Mouse (Mus musculus): ENCODE data around the gene Sema6c. TPM values are rescaled to one million over a fixed set of nuclear protein-coding genes. Genes with fewer than 3 reads are reported as not detected.
"Not testable (repeated sequence)": the region's sequence is repeated elsewhere in the genome, so short reads cannot be mapped to it uniquely, and the experiment has no call there.

The Sema6c gene
- 1.1 and 1.4 TPM in 2 replicates for polyA plus RNA-seq (2015; fragmentation: Nextera tagmentation; extraction: Ambion mirVana)

GRCm38 (mm10) chr3:95159987-95160963 is at the start of gene Sema6c:
Gene Sema6c, plus strand, starts transcription at chr3:95160457.
- peak; percentile 89 for DNase-seq (ENCODE audit: low spot score)

GRCm38 (mm10) chr3:95110911-95111726 is 49.1 kb upstream of the Sema6c start, which contains the start of gene Vps72:
Gene Vps72, plus strand, starts transcription at chr3:95111022.
- peak; percentile 90 for DNase-seq (ENCODE audit: low spot score)

DNA sequence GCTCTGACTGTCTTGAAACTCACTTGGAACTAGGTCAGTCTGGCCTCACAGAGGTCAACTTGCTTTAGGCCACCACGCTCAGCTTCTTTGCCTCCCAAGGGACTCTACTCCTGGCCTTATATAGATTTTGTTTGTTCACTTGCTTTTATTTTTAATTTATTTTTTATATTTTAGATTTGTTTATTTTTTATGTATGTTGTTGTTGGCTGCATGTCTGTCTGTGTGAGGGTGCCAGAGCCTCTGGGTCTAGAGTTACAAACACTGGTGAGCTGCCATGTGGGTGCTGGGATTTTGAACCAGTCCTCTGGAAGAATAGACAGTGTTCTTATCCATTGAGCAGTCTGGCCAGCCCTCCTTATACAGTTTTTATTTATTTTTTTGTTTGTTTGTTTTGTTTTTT is 47.5 kb upstream of the Sema6c start:
- no peak for DNase-seq (ENCODE audit: low spot score)

DNA sequence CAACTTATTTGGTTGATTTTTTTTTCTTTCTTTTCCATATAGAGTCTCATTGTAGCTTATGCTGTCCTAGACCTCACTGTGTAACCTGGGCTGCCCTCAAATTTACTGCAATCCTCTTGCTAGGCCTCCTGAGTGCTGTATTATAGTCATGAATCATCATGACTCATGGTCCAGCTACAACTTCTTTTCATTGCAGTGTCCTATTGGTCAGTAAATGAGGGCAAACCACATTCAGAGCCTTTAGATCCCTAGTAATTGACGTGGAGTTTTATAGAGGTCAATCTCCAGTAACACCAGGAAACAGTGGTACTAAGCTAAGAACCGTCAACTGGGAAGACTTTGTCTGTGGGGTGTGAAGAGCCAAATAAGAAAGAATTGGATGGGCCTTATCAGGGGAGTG is 42.5 kb upstream of the Sema6c start:
- DNase-seq (ENCODE audit: low spot score), result no peak

GRCm38 (mm10) chr3:95121580-95121979 is 38.7 kb upstream of the Sema6c start:
- no peak for DNase-seq (ENCODE audit: low spot score)

- peak; percentile 38 for DNase-seq (ENCODE audit: low spot score)
Measured at GRCm38 (mm10) chr3:95124246-95124645, 36.0 kb upstream of the Sema6c start, which contains the start of gene Tmod4. Gene Tmod4, plus strand, starts transcription at chr3:95124476.

- DNase-seq (ENCODE audit: low spot score), result no peak
Measured at GRCm38 (mm10) chr3:95124972-95125371, 35.3 kb upstream of the Sema6c start.

DNA sequence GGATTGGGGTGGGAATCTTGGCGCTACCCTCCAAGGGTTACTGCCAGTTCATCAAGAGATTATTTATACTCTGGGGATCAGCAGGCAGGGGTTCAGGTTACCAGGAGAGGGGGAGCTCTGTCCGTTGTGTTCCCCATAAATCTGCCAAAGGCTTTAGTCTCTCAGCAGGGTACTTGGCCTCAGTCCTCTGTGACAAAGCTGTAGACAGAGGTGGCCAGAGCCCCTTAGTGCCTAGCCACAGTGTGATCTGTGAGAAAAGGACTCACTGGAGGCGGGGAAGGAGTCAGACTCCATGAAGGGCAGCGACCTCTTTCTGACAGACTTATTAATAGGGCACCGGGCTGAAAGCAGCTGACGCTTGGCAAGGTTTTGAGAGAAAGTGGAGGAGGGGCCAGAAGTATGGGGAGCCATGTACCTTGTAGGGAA is 31.0 kb upstream of the Sema6c start:
- DNase-seq (ENCODE audit: low spot score), result no peak

GRCm38 (mm10) chr3:95130081-95130480 is 30.2 kb upstream of the Sema6c start:
- no peak for DNase-seq (ENCODE audit: low spot score)

DNA sequence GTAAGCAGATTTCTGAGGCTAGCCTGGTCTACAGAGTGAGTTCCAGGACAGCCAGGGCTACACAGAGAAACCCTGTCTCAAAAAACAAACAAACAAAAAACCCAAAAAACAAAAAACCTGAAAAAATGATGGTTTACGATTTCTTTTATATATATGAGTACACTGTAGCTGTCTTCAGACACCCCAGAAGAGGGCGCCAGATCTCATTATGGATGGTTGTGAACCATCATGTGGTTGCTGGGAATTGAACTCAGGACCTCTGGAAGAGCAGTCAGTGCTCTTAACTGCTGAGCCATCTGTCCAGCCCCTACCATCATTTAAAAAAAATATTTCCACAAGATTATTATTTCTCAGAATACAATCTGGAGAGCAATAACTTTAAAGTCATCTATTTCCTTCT is 27.9 kb upstream of the Sema6c start:
- DNase-seq (ENCODE audit: low spot score), result not testable (repeated sequence)

GRCm38 (mm10) chr3:95133176-95133575 is 27.1 kb upstream of the Sema6c start:
- DNase-seq (ENCODE audit: low spot score), result no peak

- DNase-seq (ENCODE audit: low spot score), result peak; percentile 96
Measured at GRCm38 (mm10) chr3:95133680-95134101, 26.6 kb upstream of the Sema6c start, which contains the start of the genes Scnm1 and Lysmd1. Gene Scnm1, minus strand, starts transcription at chr3:95134011. Gene Lysmd1, plus strand, starts transcription at chr3:95134088.

DNA sequence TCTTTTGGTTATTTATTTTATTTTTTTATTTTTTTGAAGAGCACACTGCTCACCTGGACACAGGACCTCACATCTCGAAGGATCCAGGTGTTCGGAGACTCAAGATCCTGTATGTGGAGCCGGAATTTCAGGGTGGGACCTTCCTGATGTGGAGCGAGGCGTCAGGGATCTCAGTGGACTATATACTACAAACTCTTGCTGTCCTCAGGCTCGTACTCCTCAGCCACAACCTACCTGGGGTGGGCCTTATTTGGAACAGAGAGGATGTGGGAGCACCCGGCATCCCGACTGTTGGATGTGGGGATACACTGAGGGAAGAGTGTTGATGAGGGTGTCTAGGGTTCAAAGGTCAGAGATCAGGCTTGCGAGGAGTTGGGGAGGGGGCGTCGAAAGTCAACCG is 26.1 kb upstream of the Sema6c start:
- DNase-seq (ENCODE audit: low spot score), result not testable (repeated sequence)

DNA sequence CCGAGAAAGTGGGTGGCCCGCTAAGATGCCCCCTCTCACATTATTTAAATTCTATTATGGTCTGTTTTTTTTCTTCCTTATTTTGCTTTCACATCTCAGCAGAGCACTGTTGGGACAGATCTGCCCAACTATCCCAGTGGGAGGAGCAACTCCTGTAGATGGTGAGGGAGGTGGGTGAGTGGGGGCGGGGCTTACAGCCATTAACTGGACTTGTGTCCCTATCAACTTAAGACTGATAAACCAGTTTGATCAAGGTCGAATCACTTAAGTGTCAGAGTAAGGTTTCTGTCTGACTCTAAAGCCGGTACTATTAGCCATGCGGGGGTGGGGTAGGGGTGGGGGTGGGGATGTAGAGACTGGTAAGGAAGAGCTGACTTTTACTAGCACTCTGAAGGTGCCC is 25.2 kb upstream of the Sema6c start:
- DNase-seq (ENCODE audit: low spot score), result no peak

DNA sequence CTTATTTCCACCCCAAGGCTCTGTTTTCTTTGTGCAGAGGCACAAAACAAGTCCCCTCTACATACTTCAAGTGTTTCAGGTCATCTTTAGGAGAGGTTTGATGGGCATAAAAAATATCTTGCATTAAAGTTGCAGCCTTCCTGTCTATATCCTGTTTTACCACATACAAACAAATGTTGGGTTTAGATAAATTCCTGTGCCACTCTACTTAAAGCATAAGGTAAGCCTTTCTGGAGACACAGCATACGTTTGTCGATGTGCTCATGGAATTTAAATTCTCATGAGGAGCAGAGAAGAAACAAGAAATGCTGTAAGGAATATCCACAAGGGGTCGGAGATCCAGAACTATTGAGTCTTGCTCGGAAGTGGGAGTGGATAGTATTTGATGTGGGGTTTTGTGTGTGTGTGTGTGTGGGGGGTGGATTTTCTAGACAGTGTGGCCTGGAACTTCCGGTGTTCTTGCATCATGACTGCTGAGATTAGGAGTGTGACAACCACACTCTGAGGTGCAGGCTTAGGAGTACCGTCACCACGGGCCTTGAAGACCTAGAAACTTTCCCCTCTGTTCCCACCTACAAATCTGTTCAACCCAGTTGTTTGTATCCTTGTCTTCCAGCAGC is 24.7 kb upstream of the Sema6c start:
- DNase-seq (ENCODE audit: low spot score), result peak; percentile 36

- DNase-seq (ENCODE audit: low spot score), result no peak
Measured at GRCm38 (mm10) chr3:95136336-95136735, 23.9 kb upstream of the Sema6c start.

DNA sequence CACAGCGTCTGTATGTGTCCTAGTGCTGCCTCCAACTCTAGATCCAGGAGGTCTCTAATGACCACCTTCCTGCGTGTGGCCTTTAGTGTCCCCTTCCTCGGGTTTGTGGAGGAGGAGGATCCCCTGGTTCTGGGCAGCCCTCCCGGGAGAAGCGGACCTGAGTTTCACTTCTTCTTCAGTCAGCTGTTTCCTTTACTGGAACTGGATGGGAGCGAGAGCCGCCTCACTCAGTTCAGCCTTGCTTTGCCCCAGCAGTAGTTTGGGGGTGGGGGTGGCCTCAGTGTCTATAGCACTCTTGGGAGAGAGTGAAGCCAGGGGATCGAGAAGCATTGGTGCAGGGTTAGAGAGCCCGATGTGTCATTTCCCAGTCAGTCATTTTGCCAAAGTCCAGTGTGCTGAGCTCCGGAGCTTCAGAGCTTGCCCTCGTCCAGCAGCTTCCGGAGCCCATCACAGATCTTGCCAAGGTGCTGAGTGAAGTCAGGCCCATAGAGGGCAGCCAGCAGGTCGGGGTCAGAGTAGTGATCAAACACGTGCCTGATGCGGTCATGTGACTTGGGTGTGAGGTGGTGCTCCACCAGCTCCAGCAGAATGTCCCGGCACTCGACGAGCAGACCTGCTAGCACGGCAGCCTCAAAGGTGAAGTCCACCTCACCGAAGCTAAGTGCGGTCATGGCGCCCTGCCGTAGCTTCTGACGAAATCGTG is 20.5 kb upstream of the Sema6c start:
- DNase-seq (ENCODE audit: low spot score), result no peak

DNA sequence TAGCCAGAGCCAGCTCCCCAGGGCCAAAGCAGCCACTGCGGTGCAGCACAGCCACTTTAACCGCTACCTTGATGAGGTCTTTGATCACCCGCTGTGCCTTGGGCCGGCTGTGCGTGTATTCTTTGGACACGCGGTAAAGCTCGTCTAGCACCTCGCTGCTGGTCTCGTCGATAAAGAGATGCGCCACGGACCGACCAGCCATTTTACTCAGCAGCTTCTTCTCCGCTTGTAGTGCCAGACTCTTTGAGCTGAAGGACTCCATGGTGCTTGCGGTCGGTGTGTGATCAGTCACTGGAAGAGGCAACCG is 20.0 kb upstream of the Sema6c start:
- no peak for DNase-seq (ENCODE audit: low spot score)

DNA sequence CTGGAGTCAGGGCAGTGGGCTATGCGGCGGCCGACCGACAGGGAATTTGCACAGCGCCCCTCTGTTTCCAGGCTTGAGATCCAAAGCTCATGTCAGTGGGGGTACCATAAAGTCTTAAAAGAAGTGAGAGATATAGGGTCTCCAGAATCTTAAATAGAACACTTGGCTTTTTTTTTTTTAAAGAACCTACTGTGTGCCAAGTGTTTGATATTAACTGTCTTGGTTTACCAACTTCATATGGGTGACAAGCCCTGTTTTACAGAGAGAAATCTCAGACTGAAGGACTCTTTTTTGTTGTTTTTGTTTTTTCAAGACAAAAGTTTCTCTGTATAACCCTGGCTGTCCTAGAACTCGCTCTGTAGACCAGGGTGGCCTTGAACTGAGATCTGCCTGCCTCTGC is 19.5 kb upstream of the Sema6c start:
- DNase-seq (ENCODE audit: low spot score), result no peak

DNA sequence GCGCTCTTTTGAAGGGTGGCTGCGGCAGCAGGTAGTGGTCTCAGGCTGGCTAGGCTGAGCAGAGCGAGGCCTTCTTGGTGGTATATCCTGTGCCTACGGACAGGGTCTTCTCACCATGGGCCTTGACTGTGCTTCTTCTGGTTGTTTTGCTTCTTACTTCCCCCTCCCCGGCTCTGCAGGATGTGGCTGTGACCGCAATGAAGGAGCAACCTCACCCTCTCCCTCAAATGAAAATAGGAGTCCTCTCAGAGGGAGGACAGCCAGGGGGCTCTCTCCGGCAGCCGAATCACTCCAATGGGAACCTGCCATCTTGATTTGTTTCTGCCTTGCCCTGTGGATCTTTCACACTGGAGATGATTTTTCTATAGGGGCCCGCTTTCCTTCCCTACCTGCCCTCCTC is 18.8 kb upstream of the Sema6c start:
- peak; percentile 90 for DNase-seq (ENCODE audit: low spot score)

Data from thymus, postnatal 0 days (tissue).